8 mouse cellular contexts compared by ENCODE assay signal in genomic region chr5:103778314-103779117, GRCm38 (mm10).
A peak's percentile ranks its signal among the peaks of the same experiment; 100 is the strongest.
DNase-seq lines count a peak whose midpoint lies in the region; ATAC-seq and TF ChIP-seq lines count a peak whose summit lies in the region.

No protein-coding gene starts in this region.

- TF ChIP-seq CTCF in left cerebral cortex, adult 2 months (IDR thresholded peaks at IDR 0.05): no peak

- intact Hi-C loops in left cerebral cortex, adult 2 months (cut with DNase I): no loop called here
- intact Hi-C loops in left cerebral cortex, postnatal 10 days (cut with DNase I): no loop called here

- H3K4me2 ChIP-seq in heart, embryonic 15.5 days: peak overlapping the region; percentile 50

- 0 out of 2 replicates have a peak, but pooled peaks cover 2% of the 10 kb centered on the region for H3K36me3 ChIP-seq in heart, embryonic 15.5 days

- no peaks in the 10 kb centered on the region for H3K9me3 ChIP-seq in heart, embryonic 15.5 days (replicated peaks)

- no peak overlapping the region for H3K9ac ChIP-seq in heart, embryonic 15.5 days

- peak in 1 of 2 experiments; percentile 52 for DNase-seq in left cerebral cortex, adult 2 months (ENCODE audit: extremely low spot score in 1 of 2, low spot score in 2 of 2)
- DNase-seq in left cerebral cortex, postnatal 10 days (ENCODE audit: extremely low spot score in 1 of 2, low spot score in 2 of 2): no peak
- DNase-seq in embryo, embryonic 11 days: peak; percentile 87
- DNase-seq in kidney, postnatal 36 days: peak; percentile 80 to 87
- peak; percentile 59 for DNase-seq in lung, postnatal 14 days
- DNase-seq in right cerebral cortex, postnatal 36 days (ENCODE audit: low spot score in 2 of 2): peak; percentile 27 to 38
- no peak for DNase-seq in urinary bladder, postnatal 25 days (ENCODE audit: low spot score)

- peak overlapping the region; percentile 23 for H3K4me3 ChIP-seq in left cerebral cortex, adult 2 months
- H3K4me3 ChIP-seq in heart, embryonic 15.5 days: peak overlapping the region; percentile 21

- H3K27me3 ChIP-seq in heart, embryonic 15.5 days: no peaks in the 10 kb centered on the region

- peak; percentile 35; the same call in 1 of the 2 replicates for ATAC-seq in heart, embryonic 15.5 days (replicated peaks; ENCODE audit: insufficient number of reproducible peaks, insufficient read depth, low FRiP score, low read depth)

- peaks cover 54% of the 10 kb centered on the region for H3K4me1 ChIP-seq in heart, embryonic 15.5 days (replicated peaks)

- WGBS in heart, embryonic 15.5 days: 8% methylated on average over 17 of the region's 17 CpGs

- H3K27ac ChIP-seq in left cerebral cortex, adult 2 months: peak overlapping the region; percentile 61
- peak overlapping the region; percentile 43 for H3K27ac ChIP-seq in heart, embryonic 15.5 days

Comparison
In these comparisons a context has a peak if more than half of its experiments do, and no peak if none do; other contexts are left out.
1. DNase-seq: peak in embryo, embryonic 11 days (single experiment), kidney, postnatal 36 days (2 of 2), lung, postnatal 14 days (single experiment) and right cerebral cortex, postnatal 36 days (2 of 2); none in left cerebral cortex, postnatal 10 days (0 of 2) and urinary bladder, postnatal 25 days (single experiment).